Mouse (Mus musculus) lung, postnatal 0 days (tissue): ENCODE measurements at regions not wholly inside any gene's neighbourhood (a gene's known extent, or its start where the extent isn't known, plus 50 kb on each side); places are given as distances from the start of the nearest gene placed in this dataset.

Experiments used
- ATAC-seq: fragments of 200-750 bp; cut with Nextera tagmentation; 2 replicates; pipeline ENCODE4 v1.8.0; 2017; ENCODE audit warnings: moderate library complexity
- DNase-seq: peaks from one replicate; pipeline ENCODE4 v3.0.0-alpha.2; 2016; ENCODE audit warnings: low spot score
- H3K27ac ChIP-seq: fragments of 300-500 bp; sonication (generic); 2 replicates; pipeline ENCODE4 v1.5.1; 2014; ENCODE audit warnings: antibody characterized with exemption, mild to moderate bottlenecking, low read length, mixed read lengths
- H3K27me3 ChIP-seq: fragments of 300-500 bp; sonication (generic); replicated peaks from 2 replicates; pipeline ENCODE4 v1.6.1; 2014; ENCODE audit warnings: low read length, mixed read lengths; ENCODE audit not compliant: insufficient read depth
- H3K36me3 ChIP-seq: fragments of 300-500 bp; sonication (generic); 2 replicates; pipeline ENCODE4 v1.6.1; 2014; ENCODE audit warnings: low read length, mixed read lengths; ENCODE audit not compliant: insufficient read depth
- H3K4me1 ChIP-seq: fragments of 300-500 bp; sonication (generic); 2 replicates; pipeline ENCODE4 v1.6.1; 2014; ENCODE audit warnings: antibody characterized with exemption, low read depth, low read length, mixed read lengths; ENCODE audit not compliant: insufficient read depth
- H3K4me2 ChIP-seq: fragments of 300-500 bp; sonication (generic); replicated peaks from 2 replicates; pipeline ENCODE4 v1.6.1; 2014; ENCODE audit warnings: low read depth, mild to moderate bottlenecking, low read length, moderate library complexity, mixed read lengths
- H3K4me3 ChIP-seq: fragments of 300-500 bp; sonication (generic); 2 replicates; pipeline ENCODE4 v1.5.1; 2014; ENCODE audit warnings: low read depth, low read length
- H3K9ac ChIP-seq: fragments of 300-500 bp; sonication (generic); replicated peaks from 2 replicates; pipeline ENCODE4 v1.6.1; 2014; ENCODE audit warnings: low read depth, mild to moderate bottlenecking
- H3K9me3 ChIP-seq: fragments of 300-500 bp; sonication (generic); 2 replicates; pipeline ENCODE4 v1.6.1; 2016; ENCODE audit warnings: low read length, mixed read lengths
- CTCF ChIP-seq: IDR thresholded peaks from 2 replicates; pipeline ENCODE4 v1.5.1; 2016; ENCODE audit warnings: antibody characterized with exemption, mild to moderate bottlenecking
- EP300 ChIP-seq: IDR thresholded peaks from 2 replicates; pipeline ENCODE4 v1.6.1; 2016; ENCODE audit warnings: antibody characterized with exemption, mild to moderate bottlenecking, control low read depth
- WGBS: fragments of 180-500 bp; shearing (Covaris S2); extraction: QIAGEN DNeasy Blood & Tissue Kit; methylation state at CpG from one replicate; pipeline ENCODE4 v1.1.7; 2014; 5-methylcytosine and 5-hydroxymethylcytosine counted together

DNA sequence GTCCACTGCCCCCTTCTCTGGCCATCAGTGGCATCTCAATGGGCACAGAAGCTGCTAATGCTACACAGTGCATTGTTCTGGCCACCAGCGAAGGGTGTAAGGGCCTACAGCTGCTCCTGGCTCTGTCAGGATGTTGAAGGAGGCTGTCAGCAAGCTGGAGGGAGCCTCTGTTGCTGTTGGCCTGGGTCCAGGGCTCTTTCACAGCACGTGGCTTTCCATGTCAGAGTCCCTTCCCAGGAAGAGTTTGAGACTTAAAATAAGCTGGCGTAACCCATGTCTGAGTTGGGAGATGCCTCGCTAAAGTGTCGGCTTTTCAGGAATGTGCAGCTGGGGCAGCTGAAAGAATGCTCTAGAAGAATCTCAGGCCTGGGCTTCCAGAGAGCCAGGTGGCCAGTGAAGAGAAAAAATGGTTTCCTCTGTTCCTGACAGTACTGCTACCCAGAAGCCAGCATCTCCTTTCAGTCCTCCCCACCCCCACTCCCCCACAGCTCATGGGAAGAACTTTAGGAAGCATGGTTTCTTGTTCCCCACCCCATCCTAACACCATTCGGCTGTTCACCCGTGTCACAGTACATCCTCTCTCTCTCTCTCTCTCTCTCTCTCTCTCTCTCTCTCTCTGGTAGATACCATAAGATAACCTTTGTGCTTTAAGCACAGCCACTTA is 122.8 kb upstream of the Cadm1 start:
- no peaks in the 10 kb centered on the region for H3K36me3 ChIP-seq
- no peak overlapping the region for H3K4me3 ChIP-seq
- H3K4me1 ChIP-seq: peaks cover 8% of the 10 kb centered on the region; the same call in 1 of the 2 replicates
- no peak overlapping the region for H3K9ac ChIP-seq
- H3K27ac ChIP-seq: no peak overlapping the region
- no peaks in the 10 kb centered on the region for H3K9me3 ChIP-seq
- ATAC-seq (peak; percentile 82), DNase-seq (peak; percentile 83)
- 15% methylated on average over 7 of the region's 7 CpGs for WGBS
- H3K4me2 ChIP-seq: no peak overlapping the region
- no peaks in the 10 kb centered on the region for H3K27me3 ChIP-seq
- TF ChIP-seq EP300: no peak
- no peak for TF ChIP-seq CTCF

GRCm38 (mm10) chr9:47408061-47408460 is 121.9 kb upstream of the Cadm1 start:
- Histone ChIP-seq H3K36me3 (no peaks in the 10 kb centered on the region), H3K9ac (no peak overlapping the region), H3K4me3 (no peak overlapping the region), H3K27ac (no peak overlapping the region), H3K4me2 (no peak overlapping the region), H3K27me3 (no peaks in the 10 kb centered on the region), H3K9me3 (no peaks in the 10 kb centered on the region), H3K4me1 (peaks cover 8% of the 10 kb centered on the region; the same call in 1 of the 2 replicates)
- DNase-seq (no peak), ATAC-seq (no peak)
- TF ChIP-seq CTCF: no peak
- no peak for TF ChIP-seq EP300
- 54% methylated on average over 4 of the region's 4 CpGs for WGBS

DNA sequence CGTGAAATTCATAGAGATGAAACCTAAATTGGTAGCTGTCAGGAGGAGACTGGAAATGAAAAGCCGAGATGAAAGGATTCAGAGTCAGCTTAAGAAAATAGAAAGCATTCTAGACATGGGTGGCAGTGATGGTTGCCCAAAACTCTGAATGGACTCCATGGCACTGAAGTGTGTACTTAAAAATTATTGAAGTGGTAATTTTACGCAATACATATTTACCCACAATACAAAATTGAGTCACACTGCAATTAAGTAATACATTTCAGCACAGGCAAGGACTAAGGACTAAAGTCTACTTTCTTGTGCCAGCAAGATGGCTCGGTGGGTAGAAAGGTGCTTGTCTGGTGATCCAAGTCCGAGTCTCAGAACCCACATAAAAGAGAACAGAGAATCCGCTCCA is 120.4 kb upstream of the Cadm1 start:
- Histone ChIP-seq H3K27me3 (no peaks in the 10 kb centered on the region), H3K9me3 (no peaks in the 10 kb centered on the region), H3K4me2 (no peak overlapping the region), H3K4me3 (no peak overlapping the region), H3K9ac (no peak overlapping the region), H3K27ac (no peak overlapping the region), H3K4me1 (peaks cover 8% of the 10 kb centered on the region; the same call in 1 of the 2 replicates), H3K36me3 (no peaks in the 10 kb centered on the region)
- peak; percentile 64 for DNase-seq
- ATAC-seq: no peak
- TF ChIP-seq EP300 (peak; percentile 75), CTCF (no peak)
- 66% methylated on average over 6 of the region's 6 CpGs for WGBS

DNA sequence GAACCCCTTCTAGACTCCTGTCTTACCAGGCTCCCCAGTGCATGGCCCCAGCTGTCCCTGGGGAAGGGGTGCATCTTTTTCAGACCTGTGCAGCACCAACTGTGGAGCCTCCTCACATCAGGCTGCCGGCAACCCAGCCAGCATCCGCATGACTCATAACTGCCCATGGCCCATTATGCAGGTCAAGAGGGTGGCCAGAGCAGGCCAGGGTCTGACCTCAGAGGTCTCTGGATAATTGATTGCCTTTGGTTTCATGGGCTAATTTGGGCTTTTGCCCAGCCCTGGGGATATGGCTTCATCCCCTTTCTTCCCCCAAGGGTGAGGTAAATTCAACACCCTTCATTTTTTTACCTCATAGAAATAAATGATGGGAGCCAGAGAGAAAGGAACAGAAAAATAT is 117.2 kb upstream of the Cadm1 start:
- Histone ChIP-seq H3K4me1 (no peaks in the 10 kb centered on the region; the same call in 1 of the 2 replicates), H3K4me3 (no peak overlapping the region), H3K9ac (no peak overlapping the region), H3K27ac (no peak overlapping the region), H3K9me3 (no peaks in the 10 kb centered on the region), H3K36me3 (no peaks in the 10 kb centered on the region), H3K4me2 (no peak overlapping the region), H3K27me3 (no peaks in the 10 kb centered on the region)
- TF ChIP-seq CTCF: no peak
- no peak for TF ChIP-seq EP300
- ATAC-seq (no peak), DNase-seq (no peak)
- WGBS: 53% methylated on average over 2 of the region's 2 CpGs

DNA sequence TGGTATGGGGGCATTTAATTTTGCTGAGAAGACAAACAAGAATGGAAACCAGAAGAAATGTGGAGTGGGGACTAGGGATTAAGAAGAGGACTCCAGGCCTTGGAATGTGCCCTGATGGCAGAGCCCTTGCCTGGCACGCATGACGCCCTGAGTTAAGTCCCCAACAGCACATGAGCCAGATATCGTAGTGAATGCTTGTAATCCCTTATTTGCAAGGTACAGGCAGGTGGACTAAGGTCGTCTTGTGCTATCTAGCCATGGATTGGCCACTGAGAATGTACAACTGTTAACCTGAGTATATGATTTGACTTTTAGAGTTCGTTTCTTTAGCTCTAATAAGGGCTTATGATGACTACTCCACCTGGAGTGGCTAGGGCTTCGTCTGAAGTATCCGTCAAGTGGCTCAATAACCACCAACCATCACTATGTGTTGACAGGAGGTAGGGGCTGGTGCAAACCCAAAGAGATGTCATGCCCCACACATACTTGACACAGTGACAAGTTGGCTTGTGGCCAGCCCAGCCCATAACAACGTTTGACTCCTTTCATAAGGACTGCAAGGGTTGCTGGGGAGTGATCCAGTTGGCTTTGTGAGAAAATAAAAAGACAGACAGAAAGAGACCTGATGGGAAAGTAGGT is 115.5 kb upstream of the Cadm1 start:
- ATAC-seq: peak; percentile 95
- Histone ChIP-seq H3K9me3 (no peaks in the 10 kb centered on the region), H3K9ac (no peak overlapping the region), H3K27me3 (no peaks in the 10 kb centered on the region), H3K4me2 (no peak overlapping the region), H3K27ac (no peak overlapping the region), H3K4me3 (no peak overlapping the region), H3K4me1 (no peaks in the 10 kb centered on the region), H3K36me3 (no peaks in the 10 kb centered on the region)
- DNase-seq: peak; percentile 71
- WGBS: 52% methylated on average over 8 of the region's 8 CpGs
- TF ChIP-seq EP300: peak; percentile 70
- no peak for TF ChIP-seq CTCF

- DNase-seq (peak; percentile 67), ATAC-seq (peak; percentile 79)
- no peaks in the 10 kb centered on the region for H3K27me3 ChIP-seq
- H3K4me1 ChIP-seq: peaks cover 5% of the 10 kb centered on the region; the same call in 1 of the 2 replicates
- no peak overlapping the region for H3K9ac ChIP-seq
- no peaks in the 10 kb centered on the region for H3K9me3 ChIP-seq
- H3K4me3 ChIP-seq: no peak overlapping the region
- H3K27ac ChIP-seq: no peak overlapping the region
- TF ChIP-seq EP300 (peak; percentile 78), CTCF (no peak)
- no peaks in the 10 kb centered on the region for H3K36me3 ChIP-seq
- H3K4me2 ChIP-seq: no peak overlapping the region
- WGBS: 13% methylated on average over 9 of the region's 9 CpGs
These were observed 107.8 kb upstream of the Cadm1 start for GRCm38 (mm10) chr9:47422151-47422599.
